Mouse (Mus musculus) CD4-positive naive resting alpha-beta T cell, adult 76 days (primary cell): Measurements from ENCODE around the gene Rpl34. TPM values are rescaled to one million over a fixed set of nuclear protein-coding genes. Genes with fewer than 3 reads are reported as not detected.

Source experiments
- total RNA-seq: library from RNA; stranded (reverse); gene quantifications from one replicate; pipeline ENCODE4 v1.2.4, GENCODE M21; 2023

The Rpl34 gene
- total RNA-seq: 2,011 TPM

GRCm38 (mm10) chr3:130730189-130730653, at the start of gene Rpl34:
TSS of gene Rpl34 (minus strand) at chr3:130730398.

DNA sequence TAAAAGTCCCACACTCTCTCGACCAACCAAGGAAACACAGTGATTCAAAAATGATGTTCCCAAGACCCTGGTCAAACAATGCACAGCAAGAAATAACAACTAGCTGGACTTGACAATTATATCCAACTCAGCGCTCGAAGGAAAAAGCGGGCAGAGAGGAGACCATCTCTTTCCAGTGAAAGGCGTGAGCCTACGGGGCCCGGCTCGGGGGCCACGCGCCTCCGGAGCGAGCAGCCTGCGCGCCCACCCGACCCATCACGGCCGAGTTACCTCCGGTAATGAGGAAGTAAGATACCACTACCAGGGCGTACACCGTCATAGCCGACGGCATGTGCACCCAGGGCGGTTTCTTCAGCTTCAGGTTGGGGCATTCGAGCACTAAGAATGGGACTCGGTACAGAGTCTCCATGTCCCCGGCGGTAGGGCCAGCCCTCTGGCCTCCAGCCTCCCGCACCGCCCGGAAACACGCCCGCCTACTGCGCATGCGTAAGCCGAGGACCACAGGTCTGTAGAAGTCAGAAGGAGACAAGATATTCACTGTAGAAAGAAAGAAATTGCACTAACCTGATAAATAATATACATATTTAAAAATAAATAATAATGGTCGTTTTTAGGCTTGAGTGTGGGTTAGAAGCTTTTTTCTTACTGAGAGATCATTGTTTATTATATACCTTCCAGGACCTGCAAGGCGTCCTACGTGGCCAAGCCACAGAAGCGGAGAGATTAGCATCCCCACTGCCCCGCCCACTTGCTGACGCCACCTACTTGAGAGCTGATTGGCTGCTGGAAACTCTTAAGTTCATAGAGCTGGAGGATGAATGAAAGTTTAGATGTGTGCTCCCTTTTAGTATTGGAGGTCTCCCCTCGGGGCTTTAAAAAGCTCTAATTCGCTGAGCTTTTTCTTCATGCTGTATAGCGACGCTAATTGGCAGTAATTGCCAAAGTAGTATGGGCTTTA, 21.0 kb downstream of the Rpl34 start, which contains the start of gene Ostc:
Gene Ostc (minus strand): TSS at position 478 of the 958 bp plus-strand sequence.

Other genes starting within 250 kb of the Rpl34 start
- not detected for gene Etnppl, start 113.0 kb downstream of the Rpl34 start, total RNA-seq
- gene Ostc, start 21.0 kb downstream of the Rpl34 start, total RNA-seq: 52.5 TPM